Mouse (Mus musculus) ovary, postnatal 14 days (tissue): ENCODE measurements around the gene Calm5.
"Not testable (repeated sequence)": the region's sequence is repeated elsewhere in the genome, so short reads cannot be mapped to it uniquely, and the experiment has no call there.

Source experiments
- DNase-seq: peaks from one replicate; pipeline ENCODE4 v3.0.0; 2022; ENCODE audit warnings: low spot score

Calm5 gene

DNA sequence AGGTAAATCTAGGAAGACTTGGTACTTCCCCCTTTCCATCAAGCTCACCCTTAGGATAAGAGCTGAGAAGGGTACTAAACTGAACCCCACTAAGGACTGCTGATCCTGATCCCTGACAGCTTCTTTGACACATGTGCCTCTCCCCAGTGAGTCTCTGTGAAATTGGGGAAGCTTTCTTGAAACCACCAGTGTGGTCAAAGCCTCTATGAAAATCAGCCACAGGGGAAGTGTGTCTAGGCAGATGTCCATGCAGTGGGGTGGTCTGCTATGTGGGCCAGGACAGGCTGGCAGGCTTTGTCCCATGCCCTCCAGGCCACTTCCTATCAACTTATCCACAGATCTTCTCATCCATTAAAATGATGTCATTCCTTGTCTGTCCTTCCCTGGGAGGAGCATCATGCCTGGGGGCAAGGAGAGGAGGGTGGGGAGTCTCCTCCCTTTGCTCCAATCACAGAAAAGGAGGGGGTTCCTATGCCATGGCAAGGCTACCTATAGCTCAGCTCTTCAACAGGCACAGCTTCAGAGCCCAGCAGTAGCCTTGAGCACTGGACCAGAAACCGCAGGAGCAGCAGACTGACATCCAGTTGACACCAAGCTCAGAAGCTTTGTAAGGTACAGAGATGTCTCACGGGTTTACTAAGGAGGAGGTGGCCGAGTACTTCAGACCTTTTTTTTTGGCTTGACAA is at the start of gene Calm5:
Calm5 (plus strand) TSS at position 526 of the 686 bp plus-strand sequence.
- DNase-seq: not testable (repeated sequence)

DNA sequence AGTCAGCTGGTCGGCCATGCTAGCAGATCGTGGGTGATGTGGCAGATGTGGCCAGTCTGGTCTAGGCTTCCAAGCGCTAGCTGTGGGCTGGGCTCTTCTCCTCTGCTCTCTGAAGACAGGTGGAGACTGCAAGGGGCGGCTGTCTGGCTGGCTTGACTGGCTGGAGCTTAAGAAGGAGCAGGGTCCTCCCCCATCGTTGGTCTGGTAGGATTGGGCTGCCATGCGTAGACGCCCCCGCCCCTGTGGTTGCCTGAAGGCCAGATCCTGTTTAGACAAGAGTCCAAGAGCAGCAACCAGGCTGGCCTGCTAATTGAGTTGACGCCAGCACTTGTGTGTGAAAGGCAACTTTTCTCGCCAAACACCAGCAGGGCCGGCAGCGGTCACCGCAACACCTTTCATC is 49.8 kb upstream of the Calm5 start, which contains the start of gene Calml3:
Calml3 (minus strand) TSS at position 131 of the 400 bp plus-strand sequence.
- no peak for DNase-seq

DNA sequence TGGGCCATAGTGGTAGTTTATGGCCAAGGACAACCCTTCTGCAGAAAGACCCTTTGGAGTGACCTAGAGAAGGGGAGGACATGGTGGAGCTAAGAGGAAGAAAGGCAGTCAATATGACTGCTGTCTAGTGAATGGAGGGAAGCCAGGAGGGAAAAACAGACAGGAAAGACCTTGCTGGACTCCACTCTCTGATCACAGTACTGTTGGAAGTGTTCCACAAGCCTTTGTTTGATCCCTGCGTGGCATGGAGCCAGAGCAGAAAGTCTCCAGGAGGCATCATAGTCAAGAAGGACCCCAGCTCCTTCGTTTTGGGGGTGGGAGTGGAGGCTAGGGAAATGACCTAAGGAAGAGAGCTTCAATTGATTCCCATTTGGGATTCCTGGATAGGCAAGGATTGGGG is 48.8 kb upstream of the Calm5 start:
- DNase-seq: no peak

DNA sequence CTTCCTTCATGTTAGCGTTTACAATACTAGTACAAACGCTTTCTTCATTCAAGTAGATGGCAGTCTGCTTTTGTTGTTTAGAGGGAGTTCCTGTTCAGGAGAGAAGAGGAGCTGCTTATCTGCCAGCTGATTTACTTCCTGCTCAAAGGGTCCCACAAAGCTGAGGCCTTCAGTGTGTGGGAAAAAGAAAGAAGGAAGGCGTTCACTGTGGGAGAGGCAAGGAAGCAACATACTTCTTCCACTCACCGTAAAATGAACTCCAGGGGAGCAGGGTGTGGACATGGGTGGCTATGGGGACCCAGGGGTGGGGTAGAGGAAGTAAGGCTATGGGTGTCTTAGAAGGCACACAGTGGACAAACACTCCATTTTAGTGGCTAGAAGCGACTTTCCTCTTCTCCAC is 48.3 kb upstream of the Calm5 start:
- DNase-seq: no peak

DNA sequence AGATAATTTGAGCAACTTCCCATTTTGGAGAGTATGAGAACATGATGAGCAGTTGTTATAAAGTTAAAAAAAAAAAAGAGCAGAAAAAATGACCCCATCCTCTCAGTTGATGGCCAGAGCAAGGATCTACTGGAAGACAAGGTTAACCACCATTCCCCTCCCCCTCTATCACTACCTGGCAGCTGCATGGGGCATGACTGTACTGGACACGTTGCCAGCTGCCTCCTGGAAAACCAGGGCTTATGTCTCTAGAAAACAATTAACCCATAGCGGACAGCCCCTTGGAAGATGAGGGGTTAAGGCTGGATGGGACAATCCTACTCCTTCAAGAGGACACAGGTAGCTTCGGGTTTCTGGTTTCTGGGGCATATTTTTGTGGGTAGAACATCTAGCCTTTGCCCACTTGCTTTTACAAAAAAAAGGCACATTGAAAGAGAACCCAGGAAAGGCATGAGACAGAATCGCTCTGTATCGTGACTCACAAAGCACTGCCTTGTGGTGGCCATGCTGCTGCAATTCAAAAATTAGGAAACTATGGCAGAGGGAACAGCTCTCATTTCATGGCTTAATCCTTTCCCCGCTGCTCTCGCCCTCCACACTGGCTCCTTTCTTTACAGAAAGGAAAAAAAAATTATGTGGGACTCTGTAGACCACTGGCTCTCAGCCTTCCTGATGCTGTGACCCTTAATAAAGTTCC is 46.7 kb upstream of the Calm5 start:
- DNase-seq: no peak

DNA sequence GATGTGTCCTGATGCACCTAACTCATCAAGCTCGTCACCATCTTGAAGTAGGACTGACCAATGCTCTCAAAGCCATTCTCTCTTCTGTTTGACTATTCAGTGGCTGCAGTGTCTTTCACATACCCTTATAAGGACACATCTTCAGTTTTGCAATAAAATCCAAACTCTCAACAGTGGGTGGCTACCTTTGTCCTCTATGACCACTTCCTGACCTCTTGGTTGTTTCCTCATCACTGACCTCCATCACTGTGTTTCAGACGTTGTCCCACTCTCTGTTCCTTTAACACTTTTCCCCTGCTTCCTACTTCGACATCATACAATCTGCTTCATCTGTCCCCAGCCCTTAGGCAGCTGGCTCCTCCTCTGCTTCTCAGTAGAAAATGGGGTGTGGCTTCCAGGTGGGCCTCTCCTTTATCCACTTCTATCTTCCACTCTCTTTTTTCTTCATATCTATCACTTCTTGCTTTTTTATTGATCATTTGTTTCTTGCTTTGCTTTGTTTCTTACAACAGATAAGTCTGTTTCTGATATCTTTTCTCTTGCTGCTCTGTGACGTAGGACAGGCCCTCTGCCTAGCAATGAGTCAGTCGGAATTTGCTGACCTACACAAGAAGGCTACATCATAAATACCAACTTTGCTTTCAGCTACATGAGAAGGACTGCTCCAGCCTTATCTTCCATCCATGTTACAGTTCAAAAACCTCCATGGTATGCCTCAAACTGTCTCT is 35.8 kb upstream of the Calm5 start:
- DNase-seq: no peak

DNA sequence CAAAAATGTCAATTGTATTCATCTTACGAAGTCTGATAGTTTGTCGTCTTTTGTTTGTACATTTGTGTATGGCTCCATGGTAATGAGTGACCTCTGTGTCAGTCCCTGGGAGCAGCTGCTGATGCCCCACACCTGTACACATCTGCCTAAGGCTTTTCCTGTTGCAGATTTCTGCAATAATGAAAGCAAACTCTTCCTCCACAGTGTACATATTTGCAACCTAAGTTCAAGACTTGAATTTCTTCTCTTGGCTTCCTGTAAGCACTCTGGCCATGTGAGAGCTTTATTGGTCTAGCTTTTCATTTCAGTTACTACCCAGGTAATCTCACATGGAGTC is 35.3 kb upstream of the Calm5 start:
- no peak for DNase-seq

DNA sequence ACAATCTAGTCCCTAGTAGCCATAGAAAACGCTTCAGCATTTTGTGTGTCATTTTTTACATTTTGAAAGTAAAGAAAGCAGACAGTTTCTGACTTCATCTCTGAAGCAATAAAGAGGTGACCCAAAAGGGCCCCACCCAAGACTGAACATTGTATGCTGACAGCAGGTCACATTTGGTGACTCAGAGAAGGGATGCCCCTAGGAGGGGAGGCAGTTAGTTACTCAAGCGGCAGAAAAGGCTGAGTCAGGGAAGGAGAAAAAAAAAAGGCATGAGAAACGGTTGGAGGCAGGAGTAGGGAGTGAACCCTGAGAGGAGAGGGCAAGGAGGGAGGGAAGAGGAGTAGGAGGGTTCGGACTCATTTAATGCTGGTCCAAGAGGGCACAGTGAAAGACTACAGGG is 31.9 kb upstream of the Calm5 start:
- DNase-seq: no peak

DNA sequence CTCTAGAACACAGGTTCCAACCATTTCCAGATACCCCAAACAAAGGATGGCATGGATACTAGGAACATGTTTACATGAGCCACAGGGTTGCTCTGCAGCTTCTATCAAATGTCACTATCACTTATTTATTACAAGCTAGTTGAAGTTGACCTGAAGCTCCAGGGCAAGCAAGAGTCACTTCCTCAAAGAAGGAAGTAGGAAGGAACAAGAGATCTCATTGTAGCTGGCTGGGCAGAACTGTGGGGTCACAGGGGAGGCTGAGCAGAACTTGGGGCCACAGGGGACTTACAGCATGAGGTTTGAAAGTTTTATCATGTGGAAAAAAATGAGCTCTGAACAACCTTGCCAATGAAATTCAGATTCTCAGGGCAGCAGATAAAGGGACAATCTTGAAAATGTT is 28.2 kb upstream of the Calm5 start:
- no peak for DNase-seq

DNA sequence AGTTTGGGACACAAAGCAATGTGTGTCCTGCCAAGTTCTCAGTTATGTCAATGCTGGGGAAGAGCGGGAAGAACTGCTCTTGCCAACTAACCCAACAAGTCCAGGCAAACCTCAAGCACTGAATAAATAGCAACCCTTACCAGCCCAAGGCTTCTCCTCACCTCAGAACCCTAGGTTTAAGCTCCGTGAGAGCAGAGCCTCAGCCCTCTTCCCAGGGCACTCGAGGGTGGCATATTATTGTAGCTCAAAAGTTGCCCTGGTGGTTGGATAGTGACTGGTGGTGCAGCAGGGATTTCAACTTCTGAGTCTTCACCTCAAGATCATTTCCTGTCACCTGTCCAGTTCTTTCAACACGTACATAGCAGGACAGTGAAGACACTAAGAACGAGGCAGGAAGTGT is 22.4 kb upstream of the Calm5 start:
- DNase-seq: no peak

DNA sequence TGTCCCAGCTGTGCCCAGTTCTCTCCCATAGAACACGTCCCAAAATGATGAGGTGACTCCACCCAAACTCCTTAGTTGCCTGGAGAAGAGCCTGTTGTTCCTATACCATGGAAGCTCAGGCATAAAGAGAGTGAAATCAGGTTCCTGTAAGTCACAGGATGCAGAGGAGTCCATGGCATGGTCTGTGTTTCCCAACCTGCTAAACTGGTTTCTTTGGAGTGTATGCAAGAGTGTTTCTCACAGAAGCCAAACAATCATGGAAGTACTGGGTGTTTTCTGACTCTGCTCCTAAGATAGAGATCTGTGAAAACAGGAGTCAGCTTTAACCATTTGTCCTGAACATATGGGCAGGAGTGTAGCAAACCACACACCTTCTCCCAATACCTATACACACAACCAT is 22.0 kb upstream of the Calm5 start:
- no peak for DNase-seq

DNA sequence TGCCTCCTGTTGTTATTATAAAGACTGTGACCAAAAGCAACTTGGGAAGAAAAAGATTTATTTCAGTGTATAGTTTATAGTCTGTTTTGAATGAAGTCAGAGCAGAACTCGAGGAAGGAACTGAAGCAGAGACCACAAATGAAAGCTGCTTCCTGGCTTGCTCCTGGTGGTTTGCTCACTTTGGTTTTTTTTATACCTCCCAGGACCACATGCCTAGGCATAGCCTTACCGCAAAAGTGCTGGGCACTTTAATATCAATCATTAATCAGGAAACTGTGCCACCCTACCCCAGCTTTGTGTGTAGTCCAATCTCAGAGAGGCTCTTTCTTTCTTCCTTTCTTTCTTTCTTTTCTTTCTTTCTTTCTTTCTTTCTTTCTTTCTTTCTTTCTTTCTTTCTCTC is 21.5 kb upstream of the Calm5 start:
- DNase-seq: no peak

DNA sequence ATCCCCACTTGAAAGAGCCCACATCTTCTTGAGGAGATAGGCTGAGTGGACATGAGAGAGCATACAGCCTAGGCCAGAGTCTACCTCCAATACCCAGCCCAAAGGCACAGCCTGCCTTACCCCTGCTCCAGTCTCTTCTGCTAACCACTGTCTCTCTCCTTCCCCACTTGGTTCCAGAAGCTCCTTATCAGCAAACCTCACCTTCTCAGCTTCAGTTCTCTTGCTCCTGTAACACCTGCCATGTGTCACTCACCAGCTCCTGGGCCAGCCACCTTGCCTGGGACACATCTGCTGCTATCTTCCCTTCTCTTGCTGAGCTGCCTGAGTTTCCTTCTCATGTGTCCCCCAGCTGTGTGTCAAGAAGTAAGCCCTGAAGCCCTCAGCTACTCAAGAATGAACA is 20.3 kb upstream of the Calm5 start:
- DNase-seq: not testable (repeated sequence)

DNA sequence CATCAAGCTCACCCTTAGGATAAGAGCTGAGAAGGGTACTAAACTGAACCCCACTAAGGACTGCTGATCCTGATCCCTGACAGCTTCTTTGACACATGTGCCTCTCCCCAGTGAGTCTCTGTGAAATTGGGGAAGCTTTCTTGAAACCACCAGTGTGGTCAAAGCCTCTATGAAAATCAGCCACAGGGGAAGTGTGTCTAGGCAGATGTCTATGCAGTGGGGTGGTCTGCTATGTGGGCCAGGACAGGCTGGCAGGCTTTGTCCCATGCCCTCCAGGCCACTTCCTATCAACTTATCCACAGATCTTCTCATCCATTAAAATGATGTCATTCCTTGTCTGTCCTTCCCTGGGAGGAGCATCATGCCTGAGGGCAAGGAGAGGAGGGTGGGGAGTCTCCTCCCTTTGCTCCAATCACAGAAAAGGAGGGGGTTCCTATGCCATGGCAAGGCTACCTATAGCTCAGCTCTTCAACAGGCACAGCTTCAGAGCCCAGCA is 16.6 kb upstream of the Calm5 start, which contains the start of gene Calm4:
Calm4 (plus strand) TSS at position 446 of the 496 bp plus-strand sequence.
- DNase-seq: not testable (repeated sequence)

DNA sequence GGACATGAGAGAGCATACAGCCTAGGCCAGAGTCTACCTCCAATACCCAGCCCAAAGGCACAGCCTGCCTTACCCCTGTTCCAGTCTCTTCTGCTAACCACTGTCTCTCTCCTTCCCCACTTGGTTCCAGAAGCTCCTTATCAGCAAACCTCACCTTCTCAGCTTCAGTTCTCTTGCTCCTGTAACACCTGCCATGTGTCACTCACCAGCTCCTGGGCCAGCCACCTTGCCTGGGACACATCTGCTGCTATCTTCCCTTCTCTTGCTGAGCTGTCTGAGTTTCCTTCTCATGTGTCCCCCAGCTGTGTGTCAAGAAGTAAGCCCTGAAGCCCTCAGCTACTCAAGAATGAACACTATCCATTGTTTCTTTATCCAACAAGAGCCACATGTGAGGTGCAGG is 13.3 kb upstream of the Calm5 start:
- not testable (repeated sequence) for DNase-seq

DNA sequence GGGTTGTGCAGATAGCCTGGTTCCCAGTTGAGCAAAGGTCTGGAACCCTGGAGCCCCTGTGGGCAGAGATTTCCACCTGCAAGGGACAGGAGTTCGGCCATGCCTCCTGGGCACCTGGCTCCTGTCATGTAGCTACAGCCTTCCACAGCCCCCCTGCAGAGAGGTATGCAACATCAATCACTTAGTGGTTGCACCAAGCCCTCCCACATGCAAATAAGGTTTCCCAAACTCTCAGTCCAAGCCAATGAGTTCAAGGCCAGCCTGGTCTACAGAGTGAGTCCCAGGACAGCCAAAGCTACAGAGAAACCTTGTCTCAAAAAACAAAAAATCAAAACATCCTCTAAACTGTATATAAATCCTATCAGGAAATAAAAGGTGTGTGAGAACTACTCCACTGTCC is 3.6 kb upstream of the Calm5 start:
- no peak for DNase-seq

DNA sequence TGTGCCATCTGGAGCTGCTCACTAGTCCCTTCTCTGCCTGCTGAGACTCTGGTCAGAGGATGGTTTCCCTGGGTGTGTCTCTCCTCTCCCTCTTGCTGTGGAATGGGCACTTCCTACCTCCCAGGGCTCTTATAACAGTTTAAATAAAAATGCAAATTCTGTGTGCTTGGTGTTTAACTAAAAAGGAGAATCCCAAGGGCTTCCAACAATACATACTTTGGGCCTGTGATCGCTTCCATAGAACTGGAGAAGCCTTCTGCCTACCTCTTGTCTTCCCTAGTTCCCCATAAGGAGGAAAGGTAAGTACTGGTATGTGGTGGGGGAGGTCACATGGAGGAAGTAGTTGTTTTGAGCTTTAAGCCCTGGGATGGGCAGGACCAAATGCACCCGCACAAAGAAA is 883 bp downstream of the Calm5 start:
- DNase-seq: no peak

DNA sequence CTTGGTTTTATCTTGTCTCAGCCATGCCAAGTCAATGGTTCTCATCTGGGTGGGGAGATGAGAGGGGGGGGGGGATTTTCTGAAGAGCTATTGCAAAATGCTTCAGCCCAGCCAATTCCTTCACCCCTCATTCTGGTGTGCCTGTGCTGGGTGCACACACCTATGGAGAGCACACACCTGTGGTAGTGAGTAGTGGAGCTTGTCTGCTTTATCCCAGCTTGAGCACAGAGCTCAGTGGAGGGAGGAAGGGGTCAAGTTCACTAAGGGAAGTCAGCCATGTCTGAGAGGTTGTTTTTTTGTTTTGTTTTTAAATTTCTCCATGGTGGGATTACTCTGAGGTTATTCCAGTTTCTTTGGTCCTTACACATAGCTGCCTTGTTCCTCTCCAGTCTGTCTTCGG is 2.3 kb downstream of the Calm5 start:
- DNase-seq: no peak

DNA sequence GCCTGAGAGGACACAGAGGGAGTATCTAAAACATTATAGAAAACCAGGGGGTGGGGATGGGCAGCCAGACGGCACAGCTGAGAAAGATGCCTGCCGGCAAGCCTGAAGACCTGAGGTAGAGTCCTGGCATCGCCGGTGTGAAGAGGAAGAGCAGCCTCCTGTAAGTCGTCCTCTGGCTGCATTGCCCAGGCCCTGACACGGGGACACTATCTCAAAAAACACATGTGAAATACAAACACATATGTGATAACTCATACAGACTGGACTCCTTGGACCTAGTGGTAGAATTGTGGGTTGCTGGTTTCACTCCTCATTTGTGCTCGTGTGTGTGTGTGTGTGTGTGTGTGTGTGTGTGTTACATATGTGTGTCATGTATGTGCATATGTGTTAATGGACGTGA is 7.3 kb downstream of the Calm5 start:
- DNase-seq: no peak

DNA sequence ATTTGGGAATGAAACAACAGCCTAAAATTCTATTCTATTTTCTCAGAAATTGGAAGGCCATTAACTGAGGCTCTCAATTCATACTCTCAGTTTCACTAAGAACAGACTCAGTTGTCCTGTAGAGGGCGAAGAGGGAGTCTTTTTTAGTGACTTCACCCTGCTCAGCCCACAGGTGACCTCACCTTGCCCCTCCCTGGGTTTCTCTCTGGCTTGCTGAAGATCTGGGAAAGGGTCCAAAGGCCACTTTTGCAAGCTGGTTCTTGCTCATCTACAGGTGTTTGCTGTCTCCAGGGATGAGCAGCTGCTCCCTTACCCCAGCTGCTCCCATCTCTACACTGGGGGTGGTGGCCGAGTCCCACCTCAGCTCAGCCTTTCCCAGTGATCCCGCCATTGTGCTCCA is 8.4 kb downstream of the Calm5 start:
- no peak for DNase-seq

DNA sequence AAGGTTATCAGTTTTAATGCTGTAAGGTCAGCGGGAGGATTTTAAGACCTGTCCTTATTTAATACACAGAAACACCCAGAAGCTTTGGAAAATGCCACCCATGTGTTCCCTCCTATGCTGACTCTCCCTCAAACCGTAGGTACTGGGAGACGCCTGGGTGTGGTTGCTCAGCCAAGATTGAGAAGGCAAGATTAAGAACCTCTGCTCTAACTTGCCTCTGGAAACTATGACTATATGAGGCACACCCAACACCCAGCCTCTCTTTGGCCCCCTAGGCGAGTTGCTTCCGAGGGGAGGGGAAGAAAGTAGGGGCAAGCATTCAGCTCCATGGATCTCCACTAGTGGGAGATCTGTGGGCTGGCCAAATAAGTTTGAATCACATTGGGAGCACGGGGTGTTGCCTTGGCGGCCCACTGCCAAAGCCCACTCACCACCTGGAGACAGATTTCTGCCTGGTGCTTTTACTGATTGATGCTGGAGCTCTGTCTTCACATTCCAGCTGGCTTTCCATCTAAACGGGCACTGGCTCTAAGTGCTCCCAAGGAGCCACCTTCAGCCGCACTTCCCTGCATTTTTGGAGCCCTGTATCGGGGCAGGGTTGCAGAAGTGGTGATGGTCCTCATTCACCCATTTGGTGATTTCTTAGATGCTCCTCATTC is 9.1 kb downstream of the Calm5 start:
- no peak for DNase-seq

DNA sequence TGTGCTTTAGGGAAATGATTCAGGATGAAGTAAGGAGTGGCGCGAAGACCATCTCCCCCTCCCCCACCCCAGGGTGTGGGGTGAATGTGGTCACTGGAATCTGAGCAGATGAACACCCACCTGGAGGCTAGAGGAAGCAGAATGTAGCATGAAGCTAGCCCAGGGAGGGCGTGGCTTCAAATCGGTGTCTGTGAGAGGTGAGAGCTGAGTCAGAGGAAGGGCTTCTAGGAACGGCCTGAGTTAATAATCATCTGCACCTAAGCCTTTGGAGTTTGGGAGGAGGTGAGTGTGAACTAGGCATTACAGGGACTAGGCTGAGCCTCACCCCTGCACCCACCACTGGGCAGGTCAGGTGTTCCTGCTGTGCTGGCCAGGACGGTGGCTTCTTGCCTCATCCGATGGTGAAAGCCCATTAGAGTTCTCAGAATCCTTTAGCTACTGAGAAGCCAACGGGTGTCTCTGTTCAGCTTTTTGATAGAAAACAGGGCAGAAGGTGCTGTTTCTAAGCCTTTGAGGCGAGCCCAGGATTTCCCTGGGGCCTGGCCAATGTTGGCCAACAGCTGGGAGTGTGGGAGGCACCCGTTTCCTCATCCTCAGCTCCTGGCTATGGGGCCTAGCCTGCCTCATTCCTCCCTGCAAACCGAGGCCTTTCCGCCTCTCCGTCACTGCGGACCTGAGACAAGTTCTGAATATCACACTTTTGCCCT is 11.8 kb downstream of the Calm5 start:
- no peak for DNase-seq
